Mouse (Mus musculus) heart, embryonic 16.5 days (tissue): ENCODE data around the gene Shd. TPM values are rescaled to one million over a fixed set of nuclear protein-coding genes. Genes with fewer than 3 reads are reported as not detected.

Experiments
- polyA plus RNA-seq: library from polyadenylated mRNA; unstranded; fragments of >200 nt; fragmentation: Nextera tagmentation; extraction: Ambion mirVana; gene quantifications from 2 replicates; pipeline ENCODE4 v1.2.1, GENCODE M21; 2015

The Shd gene
- polyA plus RNA-seq, 1 experiment from 2014 or later, result 6.9 TPM

Other genes with a start within 250 kb of the Shd start
- 0.27 and 0.58 TPM in 2 replicates for gene Adgre4, start 220.5 kb upstream of the Shd start, polyA plus RNA-seq
- 6.1 and 7.0 TPM in 2 replicates for gene Zfp119a, start 91.5 kb upstream of the Shd start, polyA plus RNA-seq
- gene Zfp959, start 78.4 kb upstream of the Shd start, polyA plus RNA-seq, result 9.2 and 10.1 TPM in 2 replicates
- 4.9 and 6.5 TPM in 2 replicates for gene Zfp119b, start 21.0 kb upstream of the Shd start, polyA plus RNA-seq
- 1.4 and 1.7 TPM in 2 replicates for gene Ebi3, start 17.8 kb upstream of the Shd start, polyA plus RNA-seq
- gene Yju2, start 11.4 kb upstream of the Shd start, polyA plus RNA-seq, result 18.4 and 19.3 TPM in 2 replicates
- gene Fsd1, start 16.0 kb downstream of the Shd start, polyA plus RNA-seq, result 2.3 and 3.5 TPM in 2 replicates
- gene Stap2, start 35.1 kb downstream of the Shd start, polyA plus RNA-seq, result 16.6 and 17.9 TPM in 2 replicates
- 77.4 and 78.0 TPM in 2 replicates for gene Mpnd, start 35.2 kb downstream of the Shd start, polyA plus RNA-seq
- 81.1 and 82.8 TPM in 2 replicates for gene Sh3gl1, start 66.2 kb downstream of the Shd start, polyA plus RNA-seq
- gene Chaf1a, start 70.0 kb downstream of the Shd start, polyA plus RNA-seq, result 12.1 and 12.7 TPM in 2 replicates
- 44.9 and 46.2 TPM in 2 replicates for gene Ubxn6, start 104.6 kb downstream of the Shd start, polyA plus RNA-seq
- 82.7 and 88.3 TPM in 2 replicates for gene Hdgfl2, start 109.2 kb downstream of the Shd start, polyA plus RNA-seq
- gene Plin4, start 139.3 kb downstream of the Shd start, polyA plus RNA-seq, result 1.7 TPM in 2 replicates
- 1.6 and 2.7 TPM in 2 replicates for gene Plin5, start 147.1 kb downstream of the Shd start, polyA plus RNA-seq
- 2.0 and 2.4 TPM in 2 replicates for gene Lrg1, start 151.5 kb downstream of the Shd start, polyA plus RNA-seq
- gene Sema6b, start 169.9 kb downstream of the Shd start, polyA plus RNA-seq, result 0.70 and 1.2 TPM in 2 replicates
- 8.2 and 9.0 TPM in 2 replicates for gene Tnfaip8l1, start 192.0 kb downstream of the Shd start, polyA plus RNA-seq
- 69.9 and 75.1 TPM in 2 replicates for gene Mydgf, start 213.5 kb downstream of the Shd start, polyA plus RNA-seq
- 23.4 and 26.4 TPM in 2 replicates for gene Dpp9, start 248.4 kb downstream of the Shd start, polyA plus RNA-seq